Mouse (Mus musculus) embryonic fibroblast, embryonic 13.5 days (primary cell): ENCODE results near the gene Dhh. TPM values are rescaled to one million over a fixed set of nuclear protein-coding genes. Genes with fewer than 3 reads are reported as not detected.
A peak's percentile ranks its signal among the peaks of the same experiment; 100 is the strongest.
"Not testable (repeated sequence)": the region's sequence is repeated elsewhere in the genome, so short reads cannot be mapped to it uniquely, and the experiment has no call there.

Experiments used
- H3K27ac ChIP-seq: 2 replicates; pipeline ENCODE4 v1.5.1; 2012; ENCODE audit warnings: low read length, control low read depth, inconsistent platforms; ENCODE audit not compliant: insufficient read depth
- H3K4me1 ChIP-seq: 2 replicates; pipeline ENCODE4 v1.6.1; 2011; ENCODE audit warnings: low read length; ENCODE audit not compliant: control insufficient read depth, insufficient read depth
- H3K4me3 ChIP-seq: 2 replicates; pipeline ENCODE4 v1.5.1; 2011; ENCODE audit warnings: mild to moderate bottlenecking, control low read depth, low read length; ENCODE audit not compliant: insufficient read depth
- CTCF ChIP-seq: IDR thresholded peaks from 2 replicates; pipeline ENCODE4 v1.5.1; 2011; ENCODE audit warnings: mild to moderate bottlenecking, control low read depth, low read length, moderate library complexity, borderline replicate concordance; ENCODE audit not compliant: insufficient read depth
- POLR2A ChIP-seq: IDR thresholded peaks from 2 replicates; pipeline ENCODE4 v1.6.1; 2011; ENCODE audit warnings: low read depth, mild to moderate bottlenecking, control low read depth, low read length, moderate library complexity
- polyA plus RNA-seq: library from polyadenylated mRNA; stranded (reverse); fragments of >200 nt; gene quantifications from 2 replicates; pipeline ENCODE4 v1.2.4, GENCODE M21; 2011; ENCODE audit warnings: low read depth; ENCODE audit not compliant: missing spikeins, insufficient read length

The Dhh gene
- polyA plus RNA-seq, result 0.14 and 0.27 TPM in 2 replicates

GRCm38 (mm10) chr15:98897928-98898800 lies at the start of gene Dhh:
Dhh (minus strand) TSS chr15:98898540.
- 0 out of 2 replicates have a peak within 1 kb of the TSS, but pooled peaks have one; percentile 5 for H3K4me3 ChIP-seq
- TF ChIP-seq POLR2A, result no peak
- H3K4me1 ChIP-seq, result peaks cover 4% of the 10 kb centered on the region; the same call in 1 of the 2 replicates
- H3K27ac ChIP-seq, result no peak within 1 kb of the TSS

GRCm38 (mm10) chr15:98947884-98948283 lies 49.5 kb upstream of the Dhh start:
- Histone ChIP-seq H3K4me3 (no peak overlapping the region), H3K27ac (no peak overlapping the region), H3K4me1 (no peaks in the 10 kb centered on the region)
- TF ChIP-seq CTCF, result no peak
- no peak for TF ChIP-seq POLR2A

- Histone ChIP-seq H3K27ac (no peak overlapping the region), H3K4me1 (no peaks in the 10 kb centered on the region), H3K4me3 (no peak overlapping the region)
- TF ChIP-seq CTCF, result no peak
- TF ChIP-seq POLR2A, result no peak
Measured at GRCm38 (mm10) chr15:98943133-98943532, 44.8 kb upstream of the Dhh start.

GRCm38 (mm10) chr15:98942081-98942480 lies 43.7 kb upstream of the Dhh start:
- H3K27ac ChIP-seq, result no peak overlapping the region
- no peak for TF ChIP-seq CTCF
- TF ChIP-seq POLR2A, result no peak
- no peak overlapping the region for H3K4me3 ChIP-seq
- H3K4me1 ChIP-seq, result no peaks in the 10 kb centered on the region

GRCm38 (mm10) chr15:98941539-98941938 lies 43.2 kb upstream of the Dhh start:
- TF ChIP-seq POLR2A, result no peak
- no peak for TF ChIP-seq CTCF
- no peak overlapping the region for H3K4me3 ChIP-seq
- H3K4me1 ChIP-seq, result no peaks in the 10 kb centered on the region
- no peak overlapping the region for H3K27ac ChIP-seq

- Histone ChIP-seq H3K4me1 (no peaks in the 10 kb centered on the region), H3K4me3 (no peak overlapping the region), H3K27ac (no peak overlapping the region)
- TF ChIP-seq CTCF (no peak), POLR2A (no peak)
Measured at GRCm38 (mm10) chr15:98940816-98941215, 42.5 kb upstream of the Dhh start.

GRCm38 (mm10) chr15:98934217-98934839 lies 36.0 kb upstream of the Dhh start, which contains the start of gene Tuba1b:
Tuba1b (minus strand) TSS chr15:98934565.
- peak; percentile 92 for TF ChIP-seq POLR2A
- no peak for TF ChIP-seq CTCF
- no peaks in the 10 kb centered on the region for H3K4me1 ChIP-seq
- H3K27ac ChIP-seq, result peak within 1 kb of the TSS; percentile 99
- H3K4me3 ChIP-seq, result peak within 1 kb of the TSS; percentile 99

GRCm38 (mm10) chr15:98933833-98934216 lies 35.5 kb upstream of the Dhh start:
- peak overlapping the region; percentile 98 for H3K4me3 ChIP-seq
- peaks cover 3% of the 10 kb centered on the region; the same call in 1 of the 2 replicates for H3K4me1 ChIP-seq
- peak overlapping the region; percentile 93 for H3K27ac ChIP-seq
- TF ChIP-seq CTCF, result no peak
- TF ChIP-seq POLR2A, result peak; percentile 36; the same call in 1 of the 2 replicates

- H3K4me1 ChIP-seq, result not testable (repeated sequence)
- peak overlapping the region; percentile 72 for H3K27ac ChIP-seq
- peak overlapping the region; percentile 98 for H3K4me3 ChIP-seq
- peak; percentile 13; the same call in 1 of the 2 replicates for TF ChIP-seq POLR2A
Measured at GRCm38 (mm10) chr15:98933004-98933671, 34.8 kb upstream of the Dhh start.
